Mouse (Mus musculus) spleen, postnatal 36 days (tissue): ENCODE results near the gene Ccdc50.

Experiments
- DNase-seq, 2 experiments: peaks; one replicate each; pipeline ENCODE4 v3.0.0; 2022; ENCODE audit warnings: low spot score in 2 of 2, mixed read lengths in 1 of 2

The Ccdc50 gene

GRCm38 (mm10) chr16:27395251-27396037 lies 6.8 kb downstream of the Ccdc50 start:
- no peak for DNase-seq

DNA sequence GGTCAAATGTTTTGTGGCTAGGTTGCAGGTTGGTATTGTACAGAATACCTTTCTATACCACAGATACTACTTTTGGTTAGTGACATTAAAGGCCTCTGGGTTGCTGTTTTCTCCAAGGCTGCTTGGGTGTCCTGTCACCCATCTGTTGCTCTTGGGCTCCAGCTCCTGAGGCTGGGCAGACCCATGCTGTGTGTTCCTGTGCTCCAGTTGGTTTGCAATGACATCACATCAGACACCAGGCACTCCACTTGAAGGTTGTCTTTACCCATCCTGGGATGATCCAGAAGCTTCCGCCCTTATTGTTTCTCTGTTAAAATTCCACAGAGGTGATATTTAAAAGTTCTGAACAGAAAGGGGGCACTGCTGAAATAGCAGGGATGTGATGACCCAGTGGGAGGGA lies 8.3 kb downstream of the Ccdc50 start:
- no peak for DNase-seq

DNA sequence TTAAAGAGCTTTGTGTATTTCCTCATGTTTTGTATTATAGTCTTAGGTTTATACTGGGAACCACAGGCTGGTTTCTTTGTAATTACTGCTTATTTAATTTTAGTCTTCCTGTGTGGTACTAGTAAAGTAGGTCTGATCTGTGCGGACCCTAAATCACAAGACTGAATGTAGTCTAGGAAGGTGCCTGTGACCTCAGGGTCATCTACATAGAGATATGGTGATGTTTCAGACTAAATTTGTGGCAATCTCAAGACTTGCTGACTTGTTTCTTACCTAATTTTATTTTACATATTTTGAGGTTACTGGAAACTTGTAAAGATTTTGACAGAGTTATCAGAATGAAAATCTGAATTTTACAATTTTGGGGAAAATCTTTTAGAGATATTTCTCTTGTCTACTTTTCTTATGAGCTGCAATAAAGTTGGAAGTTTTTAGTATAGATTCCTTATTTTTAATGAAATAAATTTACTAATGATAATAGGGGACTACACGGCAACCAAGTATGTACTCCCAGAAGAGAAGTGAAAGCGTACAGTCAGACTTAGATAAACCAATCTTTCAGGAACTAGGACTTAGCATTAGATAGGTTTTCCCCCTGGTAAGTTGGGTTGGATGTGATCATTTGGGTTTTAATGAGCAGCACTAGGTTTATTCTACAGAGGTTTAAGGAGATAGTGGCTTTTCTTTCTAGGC lies 10.5 kb downstream of the Ccdc50 start:
- no peak for DNase-seq

- no peak for DNase-seq
These were observed 11.1 kb downstream of the Ccdc50 start for GRCm38 (mm10) chr16:27399719-27400253.

DNA sequence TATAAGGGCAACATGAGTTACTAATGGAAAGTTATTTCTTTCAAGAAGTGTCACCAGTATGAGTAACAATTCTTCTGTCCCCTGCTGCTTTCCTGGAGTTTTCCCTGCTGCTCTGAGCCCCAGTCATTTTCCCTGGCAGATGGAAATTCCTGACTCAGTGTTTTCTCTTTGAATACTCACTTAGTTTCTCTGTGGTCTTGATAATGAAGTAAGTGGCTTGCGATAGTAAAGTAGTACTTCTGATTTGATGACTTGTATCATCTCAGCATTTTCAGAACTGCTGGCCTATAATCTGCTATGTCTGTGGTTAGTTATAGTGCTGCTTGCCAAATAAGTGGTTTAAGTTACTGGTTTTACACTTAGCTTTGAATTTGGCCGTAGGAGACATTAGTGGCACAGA lies 12.9 kb downstream of the Ccdc50 start:
- no peak for DNase-seq

GRCm38 (mm10) chr16:27404107-27404506 lies 15.4 kb downstream of the Ccdc50 start:
- no peak for DNase-seq

DNA sequence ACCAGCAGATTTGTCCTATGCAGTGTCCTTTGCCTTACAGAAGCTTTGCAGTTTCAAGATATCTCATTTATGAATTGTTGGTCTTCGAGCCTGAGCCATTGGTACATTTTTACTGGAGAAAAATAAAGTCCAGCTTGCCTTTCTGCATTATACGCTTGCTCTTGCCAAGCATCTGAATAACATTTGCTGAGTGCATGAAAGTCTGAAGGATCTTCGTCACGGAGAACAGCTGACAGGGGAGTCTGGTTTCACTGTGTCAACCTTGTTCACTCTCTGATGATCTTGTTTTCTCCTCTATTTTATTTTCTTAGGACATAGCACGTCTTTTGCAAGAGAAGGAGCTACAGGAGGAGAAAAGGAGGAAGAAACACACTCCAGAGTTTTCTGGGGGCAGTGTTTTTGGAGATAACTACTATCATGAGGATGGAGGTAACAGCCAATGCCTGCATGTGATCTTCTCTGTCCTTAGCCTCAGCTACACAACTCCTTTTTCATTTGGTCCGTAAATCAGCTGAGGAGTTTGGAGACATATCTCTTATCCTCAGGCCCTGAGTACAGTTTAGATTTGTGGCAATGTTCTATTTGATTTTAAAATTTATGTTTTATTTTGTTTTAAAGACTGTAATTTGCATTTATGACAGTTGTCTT lies 28.4 kb downstream of the Ccdc50 start:
- no peak for DNase-seq

GRCm38 (mm10) chr16:27417632-27418031 lies 29.0 kb downstream of the Ccdc50 start:
- DNase-seq, result no peak

- DNase-seq, result no peak
These were observed 32.3 kb downstream of the Ccdc50 start for GRCm38 (mm10) chr16:27420982-27421381.

GRCm38 (mm10) chr16:27435034-27435433 lies 46.4 kb downstream of the Ccdc50 start:
- DNase-seq, result no peak

DNA sequence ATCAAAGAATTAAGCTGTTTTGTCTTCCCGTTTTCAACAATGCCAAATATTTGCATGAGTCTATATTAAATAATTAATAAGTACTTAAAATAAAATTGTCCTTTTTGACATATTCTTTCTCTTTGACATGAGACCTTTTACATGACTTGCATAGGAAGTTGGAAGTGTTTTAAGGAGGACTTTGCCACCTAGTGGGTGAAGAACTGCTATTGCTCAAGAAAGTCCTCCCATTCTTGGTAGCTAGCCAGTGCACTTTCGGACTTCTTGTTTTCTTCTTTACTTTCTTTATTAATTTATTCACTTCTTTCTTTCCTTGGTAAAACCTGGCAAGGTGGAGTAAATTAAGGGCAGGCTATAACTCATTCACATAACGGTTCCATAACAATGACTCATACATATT lies 55.3 kb downstream of the Ccdc50 start:
- peak; percentile 3 to 20 for DNase-seq

GRCm38 (mm10) chr16:27449360-27449759 lies 60.7 kb downstream of the Ccdc50 start:
- no peak for DNase-seq

- DNase-seq, result no peak
These were observed 62.0 kb downstream of the Ccdc50 start for GRCm38 (mm10) chr16:27450655-27451054.

DNA sequence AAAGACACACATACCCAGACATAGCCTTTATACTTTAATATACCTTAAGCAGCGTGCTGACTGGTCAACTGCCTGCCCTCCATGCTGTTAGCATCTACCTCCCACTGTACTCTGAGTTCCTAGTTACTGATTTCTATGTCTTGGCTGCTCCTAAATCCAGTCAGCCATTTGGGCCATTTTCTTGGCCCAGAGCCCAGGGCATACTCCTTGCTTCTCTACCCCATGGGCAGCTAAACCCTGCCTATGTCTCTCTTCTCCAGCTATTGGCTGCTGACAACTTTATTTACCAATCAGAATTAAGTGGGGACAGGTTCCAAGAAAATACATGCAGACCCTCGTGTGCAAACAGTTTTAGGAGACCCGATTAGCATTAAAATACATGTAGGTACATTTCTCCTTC lies 64.7 kb downstream of the Ccdc50 start:
- no peak for DNase-seq

- DNase-seq, result no peak
These were observed 65.2 kb downstream of the Ccdc50 start for GRCm38 (mm10) chr16:27453823-27454222.

DNA sequence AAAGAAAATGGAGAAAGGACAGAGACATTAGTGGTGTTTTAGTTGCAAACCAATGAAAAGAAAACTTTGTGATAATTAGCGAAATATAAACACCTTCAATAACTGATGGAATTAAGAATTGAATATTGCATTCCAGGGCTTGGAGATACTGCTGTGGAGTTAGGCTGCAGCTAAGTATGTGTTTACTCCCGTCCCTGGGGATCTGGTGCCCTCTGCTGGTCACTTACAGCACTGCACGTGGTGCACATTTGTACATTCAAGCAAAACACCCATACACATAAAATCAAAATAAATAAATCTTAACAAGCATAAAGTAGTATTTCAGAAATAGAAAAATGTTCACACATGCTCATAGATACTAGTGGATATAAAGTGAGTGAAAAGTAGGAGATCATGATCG lies 68.6 kb downstream of the Ccdc50 start:
- DNase-seq, result peak; percentile 45 to 66

- no peak for DNase-seq
These were observed 80.1 kb downstream of the Ccdc50 start for GRCm38 (mm10) chr16:27468731-27469130.

DNA sequence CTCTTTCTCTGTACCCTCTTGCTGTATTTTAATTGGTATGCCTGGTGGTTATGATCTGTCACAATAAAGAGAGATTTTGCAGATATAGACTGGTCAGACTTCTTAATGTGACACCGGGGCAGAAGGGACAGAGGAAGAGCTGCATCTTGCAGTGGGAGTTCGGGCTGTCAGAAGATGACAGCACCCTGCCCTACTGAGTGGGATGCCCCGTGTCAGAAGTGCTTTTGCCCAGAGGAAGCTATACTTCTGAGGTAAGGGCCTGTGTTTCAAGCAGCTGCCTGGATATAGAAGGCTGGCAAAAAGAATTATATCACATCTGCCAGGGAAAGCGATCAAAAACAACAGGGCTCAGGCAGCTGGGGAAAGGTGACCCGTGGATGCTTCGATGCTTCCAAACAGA lies 82.7 kb downstream of the Ccdc50 start:
- no peak for DNase-seq

GRCm38 (mm10) chr16:27483834-27484233 lies 95.2 kb downstream of the Ccdc50 start:
- DNase-seq, result no peak
